ENCODE assay signal across 14 mouse cellular contexts in genomic region chr13:117334125-117334524, GRCm38 (mm10).
DNase-seq lines count a peak whose midpoint lies in the region; ATAC-seq and TF ChIP-seq lines count a peak whose summit lies in the region.
"Had no signal": no experiment of that assay in that cellular context is flagged by ENCODE, and none has a peak within 500 bp of the region (broad histone marks: within the 10 kb centered on the region; RNA-seq: fewer than 3 reads in every experiment).

No protein-coding gene starts in this region.

- no peaks in the 10 kb centered on the region for H3K27me3 ChIP-seq in hindbrain, embryonic 11.5 days (ENCODE audit: control insufficient read depth, insufficient read depth, low read length)
- no peaks in the 10 kb centered on the region for H3K27me3 ChIP-seq in hindbrain, embryonic 12.5 days
- no peaks in the 10 kb centered on the region for H3K27me3 ChIP-seq in midbrain, embryonic 14.5 days (ENCODE audit: control insufficient read depth, insufficient read depth, low read length)
- H3K27me3 ChIP-seq in midbrain, embryonic 13.5 days: no peaks in the 10 kb centered on the region
- H3K27me3 ChIP-seq in stomach, postnatal 0 days (ENCODE audit: control insufficient read depth, insufficient read depth, low read length): no peaks in the 10 kb centered on the region
- H3K27me3 ChIP-seq: forebrain, embryonic 15.5 days; heart, embryonic 13.5 days; liver, embryonic 12.5 days had no signal

- no peak overlapping the region for H3K4me2 ChIP-seq in hindbrain, embryonic 11.5 days (replicated peaks; ENCODE audit: low read depth, low read length)
- no peak overlapping the region for H3K4me2 ChIP-seq in hindbrain, embryonic 12.5 days (replicated peaks)
- H3K4me2 ChIP-seq in midbrain, embryonic 14.5 days (ENCODE audit: low read length): no peak overlapping the region
- H3K4me2 ChIP-seq in midbrain, embryonic 13.5 days (replicated peaks): no peak overlapping the region
- H3K4me2 ChIP-seq in stomach, postnatal 0 days (replicated peaks; ENCODE audit: low read depth): no peak overlapping the region
- H3K4me2 ChIP-seq: forebrain, embryonic 15.5 days; heart, embryonic 13.5 days; liver, embryonic 12.5 days had no signal

- H3K9me3 ChIP-seq in hindbrain, embryonic 11.5 days (ENCODE audit: control insufficient read depth, low read length): no peaks in the 10 kb centered on the region
- H3K9me3 ChIP-seq in hindbrain, embryonic 12.5 days (replicated peaks): no peaks in the 10 kb centered on the region
- no peaks in the 10 kb centered on the region for H3K9me3 ChIP-seq in midbrain, embryonic 14.5 days (ENCODE audit: control insufficient read depth, low read length)
- H3K9me3 ChIP-seq in midbrain, embryonic 13.5 days: no peaks in the 10 kb centered on the region
- H3K9me3 ChIP-seq in stomach, postnatal 0 days (ENCODE audit: control insufficient read depth, low read length): no peaks in the 10 kb centered on the region
- H3K9me3 ChIP-seq: forebrain, embryonic 15.5 days; heart, embryonic 13.5 days; liver, embryonic 12.5 days had no signal

- no peak overlapping the region for H3K27ac ChIP-seq in hindbrain, embryonic 11.5 days (ENCODE audit: low read depth, low read length)
- no peak overlapping the region for H3K27ac ChIP-seq in hindbrain, embryonic 12.5 days
- H3K27ac ChIP-seq in midbrain, embryonic 14.5 days (replicated peaks; ENCODE audit: low read depth, low read length): no peak overlapping the region
- no peak overlapping the region for H3K27ac ChIP-seq in midbrain, embryonic 13.5 days
- no peak overlapping the region for H3K27ac ChIP-seq in stomach, postnatal 0 days (replicated peaks)
- H3K27ac ChIP-seq: forebrain, embryonic 15.5 days; heart, embryonic 13.5 days; liver, embryonic 12.5 days had no signal

- H3K9ac ChIP-seq in hindbrain, embryonic 11.5 days (ENCODE audit: low read depth, low read length): no peak overlapping the region
- H3K9ac ChIP-seq in hindbrain, embryonic 12.5 days: no peak overlapping the region
- H3K9ac ChIP-seq in midbrain, embryonic 14.5 days (replicated peaks; ENCODE audit: low read length): no peak overlapping the region
- H3K9ac ChIP-seq in midbrain, embryonic 13.5 days (replicated peaks): no peak overlapping the region
- no peak overlapping the region for H3K9ac ChIP-seq in stomach, postnatal 0 days (ENCODE audit: low read length)
- H3K9ac ChIP-seq: forebrain, embryonic 15.5 days; heart, embryonic 13.5 days; liver, embryonic 12.5 days had no signal

- H3K4me1 ChIP-seq in hindbrain, embryonic 11.5 days (replicated peaks; ENCODE audit: control insufficient read depth, insufficient read depth, low read length): no peaks in the 10 kb centered on the region
- H3K4me1 ChIP-seq in hindbrain, embryonic 12.5 days: no peaks in the 10 kb centered on the region
- no peaks in the 10 kb centered on the region for H3K4me1 ChIP-seq in midbrain, embryonic 14.5 days (ENCODE audit: control insufficient read depth, insufficient read depth, low read length)
- no peaks in the 10 kb centered on the region for H3K4me1 ChIP-seq in midbrain, embryonic 13.5 days (replicated peaks)
- H3K4me1 ChIP-seq in stomach, postnatal 0 days (replicated peaks; ENCODE audit: control insufficient read depth, insufficient read depth): no peaks in the 10 kb centered on the region
- H3K4me1 ChIP-seq: forebrain, embryonic 15.5 days; heart, embryonic 13.5 days; liver, embryonic 12.5 days had no signal

- H3K36me3 ChIP-seq in hindbrain, embryonic 11.5 days (ENCODE audit: control insufficient read depth, insufficient read depth, low read length): no peaks in the 10 kb centered on the region
- H3K36me3 ChIP-seq in hindbrain, embryonic 12.5 days: no peaks in the 10 kb centered on the region
- H3K36me3 ChIP-seq in midbrain, embryonic 14.5 days (ENCODE audit: control insufficient read depth, insufficient read depth, low read length): no peaks in the 10 kb centered on the region
- no peaks in the 10 kb centered on the region for H3K36me3 ChIP-seq in midbrain, embryonic 13.5 days
- no peaks in the 10 kb centered on the region for H3K36me3 ChIP-seq in stomach, postnatal 0 days (ENCODE audit: control insufficient read depth, insufficient read depth, low read length)
- H3K36me3 ChIP-seq: forebrain, embryonic 15.5 days; heart, embryonic 13.5 days; liver, embryonic 12.5 days had no signal

- peak; percentile 38 for DNase-seq in hindbrain, embryonic 11.5 days (ENCODE audit: low spot score)
- DNase-seq in midbrain, embryonic 14.5 days: peak; percentile 78
- DNase-seq in stomach, postnatal 0 days (ENCODE audit: low spot score): no peak
- DNase-seq in spleen, postnatal 10 days (ENCODE audit: low spot score in 2 of 2): no peak
- no peak for DNase-seq in right cerebral cortex, postnatal 25 days
- DNase-seq: cerebellum, adult 11 months; kidney, postnatal 4 days; thymus, postnatal 36 days had no signal

- peak; percentile 76 for TF ChIP-seq CTCF in stomach, postnatal 0 days (IDR thresholded peaks at IDR 0.05; ENCODE audit: low read depth)

- WGBS in hindbrain, embryonic 11.5 days: 13% methylated on average over 1 of the region's 1 CpGs
- 21% methylated on average over 1 of the region's 1 CpGs for WGBS in hindbrain, embryonic 12.5 days
- 20% methylated on average over 1 of the region's 1 CpGs for WGBS in midbrain, embryonic 14.5 days
- 15% methylated on average over 1 of the region's 1 CpGs for WGBS in midbrain, embryonic 13.5 days
- WGBS in stomach, postnatal 0 days: 15% methylated on average over 1 of the region's 1 CpGs

- ATAC-seq in hindbrain, embryonic 11.5 days (ENCODE audit: low FRiP score): no peak
- ATAC-seq in hindbrain, embryonic 12.5 days (ENCODE audit: low FRiP score): no peak
- no peak; the same call in 1 of the 2 replicates for ATAC-seq in midbrain, embryonic 14.5 days (ENCODE audit: low FRiP score, low TSS enrichment)
- ATAC-seq in midbrain, embryonic 13.5 days: no peak
- ATAC-seq in common myeloid progenitor, adult 5-6 weeks (replicated peaks; ENCODE audit: low read depth, poor library complexity, severe bottlenecking): peak; percentile 68; the same call in 1 of the 2 replicates
- no peak for ATAC-seq in stomach, postnatal 0 days (ENCODE audit: low FRiP score, low TSS enrichment)
- ATAC-seq: forebrain, embryonic 15.5 days; liver, embryonic 12.5 days had no signal

- TF ChIP-seq EP300 in stomach, postnatal 0 days (optimal IDR thresholded peaks at IDR 0.05): no peak

- H3K4me3 ChIP-seq in hindbrain, embryonic 11.5 days (ENCODE audit: low read depth, low read length): no peak overlapping the region
- no peak overlapping the region for H3K4me3 ChIP-seq in hindbrain, embryonic 12.5 days
- no peak overlapping the region for H3K4me3 ChIP-seq in midbrain, embryonic 14.5 days (replicated peaks; ENCODE audit: low read depth, low read length)
- no peak overlapping the region for H3K4me3 ChIP-seq in midbrain, embryonic 13.5 days (replicated peaks)
- no peak overlapping the region for H3K4me3 ChIP-seq in stomach, postnatal 0 days (ENCODE audit: low read depth, low read length)
- H3K4me3 ChIP-seq: forebrain, embryonic 15.5 days; heart, embryonic 13.5 days; liver, embryonic 12.5 days had no signal

Comparison
In these comparisons a context has a peak if more than half of its experiments do, and no peak if none do; other contexts are left out.
1. DNase-seq: peak in hindbrain, embryonic 11.5 days (single experiment) and midbrain, embryonic 14.5 days (single experiment); none in stomach, postnatal 0 days (single experiment), spleen, postnatal 10 days (0 of 2) and right cerebral cortex, postnatal 25 days (single experiment).